Mouse (Mus musculus) heart, embryonic 13.5 days (tissue): ENCODE measurements around the gene Utp6. TPM values are rescaled to one million over a fixed set of nuclear protein-coding genes. Genes with fewer than 3 reads are reported as not detected.

Source experiments
- ATAC-seq: fragments of 200-750 bp; cut with Nextera tagmentation; 2 replicates; pipeline ENCODE4 v1.8.0; 2017; ENCODE audit warnings: moderate TSS enrichment; ENCODE audit not compliant: insufficient number of reproducible peaks, low FRiP score, low TSS enrichment; ENCODE audit errors: extremely low read depth
- H3K27ac ChIP-seq: fragments of 300-500 bp; sonication (generic); replicated peaks from 2 replicates; pipeline ENCODE4 v1.5.1; 2015; ENCODE audit warnings: moderate library complexity, mild to moderate bottlenecking, inconsistent platforms
- H3K27me3 ChIP-seq: fragments of 300-500 bp; sonication (generic); replicated peaks from 2 replicates; pipeline ENCODE4 v1.6.1; 2015; ENCODE audit warnings: mild to moderate bottlenecking, inconsistent platforms
- H3K36me3 ChIP-seq: fragments of 300-500 bp; sonication (generic); 2 replicates; pipeline ENCODE4 v1.6.1; 2015; ENCODE audit warnings: mild to moderate bottlenecking, inconsistent platforms
- H3K4me1 ChIP-seq: fragments of 300-500 bp; sonication (generic); 2 replicates; pipeline ENCODE4 v1.6.1; 2015; ENCODE audit warnings: inconsistent platforms
- H3K4me2 ChIP-seq: fragments of 300-500 bp; sonication (generic); 2 replicates; pipeline ENCODE4 v1.6.1; 2015; ENCODE audit warnings: inconsistent platforms, mild to moderate bottlenecking, moderate library complexity
- H3K4me3 ChIP-seq: fragments of 300-500 bp; sonication (generic); 2 replicates; pipeline ENCODE4 v1.5.1; 2015; ENCODE audit warnings: moderate library complexity, mild to moderate bottlenecking, inconsistent platforms
- H3K9ac ChIP-seq: fragments of 300-500 bp; sonication (generic); 2 replicates; pipeline ENCODE4 v1.6.1; 2015; ENCODE audit warnings: inconsistent platforms, mild to moderate bottlenecking, moderate library complexity
- H3K9me3 ChIP-seq: fragments of 300-500 bp; sonication (generic); 2 replicates; pipeline ENCODE4 v1.6.1; 2016; ENCODE audit warnings: inconsistent platforms
- WGBS: fragments of 180-500 bp; shearing (Covaris S2); methylation state at CpG from one replicate; pipeline ENCODE4 v1.1.7; 2015; ENCODE audit warnings: mixed read lengths; 5-methylcytosine and 5-hydroxymethylcytosine counted together
- polyA plus RNA-seq: library from polyadenylated mRNA; unstranded; fragments of >200 nt; fragmentation: Nextera tagmentation; extraction: Ambion mirVana; gene quantifications from 2 replicates; pipeline ENCODE4 v1.2.1, GENCODE M21; 2015

Utp6 gene
- polyA plus RNA-seq, 1 experiment from 2014 or later, result 28.3 TPM

- Histone ChIP-seq H3K27me3 (no peaks in the 10 kb centered on the region), H3K36me3 (no peaks in the 10 kb centered on the region), H3K9ac (no peak overlapping the region), H3K9me3 (no peaks in the 10 kb centered on the region), H3K4me2 (no peak overlapping the region), H3K4me3 (no peak overlapping the region), H3K4me1 (peaks cover 10% of the 10 kb centered on the region; the same call in 1 of the 2 replicates), H3K27ac (no peak overlapping the region)
- no peak for ATAC-seq
- 71% methylated on average over 6 of the region's 6 CpGs for WGBS
Measured at GRCm38 (mm10) chr11:79902881-79903481, 59.2 kb downstream of the Utp6 start.

GRCm38 (mm10) chr11:79901146-79901545, 61.0 kb downstream of the Utp6 start:
- Histone ChIP-seq H3K9me3 (no peaks in the 10 kb centered on the region), H3K27ac (no peak overlapping the region), H3K27me3 (no peaks in the 10 kb centered on the region), H3K4me3 (no peak overlapping the region), H3K4me1 (no peaks in the 10 kb centered on the region), H3K4me2 (no peak overlapping the region), H3K36me3 (no peaks in the 10 kb centered on the region), H3K9ac (no peak overlapping the region)
- 73% methylated on average over 6 of the region's 6 CpGs for WGBS
- no peak for ATAC-seq

GRCm38 (mm10) chr11:79892259-79892658, 69.9 kb downstream of the Utp6 start:
- Histone ChIP-seq H3K4me3 (no peak overlapping the region), H3K27ac (no peak overlapping the region), H3K36me3 (no peaks in the 10 kb centered on the region), H3K4me2 (no peak overlapping the region), H3K27me3 (no peaks in the 10 kb centered on the region), H3K9ac (no peak overlapping the region), H3K4me1 (no peaks in the 10 kb centered on the region), H3K9me3 (peaks cover 2% of the 10 kb centered on the region; the same call in 1 of the 2 replicates)
- ATAC-seq, result no peak
- 78% methylated on average over 6 of the region's 6 CpGs for WGBS

GRCm38 (mm10) chr11:79890822-79891221, 71.4 kb downstream of the Utp6 start:
- Histone ChIP-seq H3K4me1 (0 out of 2 replicates have a peak, but pooled peaks cover 6% of the 10 kb centered on the region), H3K4me3 (no peak overlapping the region), H3K27me3 (no peaks in the 10 kb centered on the region), H3K36me3 (no peaks in the 10 kb centered on the region), H3K9me3 (peaks cover 2% of the 10 kb centered on the region; the same call in 1 of the 2 replicates), H3K9ac (no peak overlapping the region), H3K27ac (no peak overlapping the region), H3K4me2 (no peak overlapping the region)
- ATAC-seq, result no peak
- 67% methylated on average over 2 of the region's 2 CpGs for WGBS

GRCm38 (mm10) chr11:79886961-79887360, 75.2 kb downstream of the Utp6 start:
- Histone ChIP-seq H3K4me2 (no peak overlapping the region), H3K27ac (no peak overlapping the region), H3K4me1 (0 out of 2 replicates have a peak, but pooled peaks cover 6% of the 10 kb centered on the region), H3K27me3 (0 out of 2 replicates have a peak, but pooled peaks cover 2% of the 10 kb centered on the region), H3K36me3 (no peaks in the 10 kb centered on the region), H3K4me3 (no peak overlapping the region), H3K9ac (no peak overlapping the region), H3K9me3 (no peaks in the 10 kb centered on the region)
- WGBS, result 68% methylated on average over 1 of the region's 1 CpGs
- ATAC-seq, result no peak

GRCm38 (mm10) chr11:79886395-79886794, 75.8 kb downstream of the Utp6 start:
- H3K4me3 ChIP-seq, result no peak overlapping the region
- ATAC-seq, result no peak
- no peak overlapping the region for H3K27ac ChIP-seq
- no peak overlapping the region for H3K9ac ChIP-seq
- WGBS, result 91% methylated on average over 1 of the region's 1 CpGs
- H3K4me2 ChIP-seq, result no peak overlapping the region
- H3K9me3 ChIP-seq, result no peaks in the 10 kb centered on the region
- H3K36me3 ChIP-seq, result no peaks in the 10 kb centered on the region
- H3K4me1 ChIP-seq, result 0 out of 2 replicates have a peak, but pooled peaks cover 6% of the 10 kb centered on the region
- 0 out of 2 replicates have a peak, but pooled peaks cover 2% of the 10 kb centered on the region for H3K27me3 ChIP-seq

GRCm38 (mm10) chr11:79885713-79886393, 76.3 kb downstream of the Utp6 start:
- 74% methylated on average over 13 of the region's 13 CpGs for WGBS
- Histone ChIP-seq H3K9me3 (no peaks in the 10 kb centered on the region), H3K27ac (no peak overlapping the region), H3K27me3 (0 out of 2 replicates have a peak, but pooled peaks cover 2% of the 10 kb centered on the region), H3K4me3 (no peak overlapping the region), H3K4me1 (0 out of 2 replicates have a peak, but pooled peaks cover 6% of the 10 kb centered on the region), H3K9ac (no peak overlapping the region), H3K36me3 (no peaks in the 10 kb centered on the region), H3K4me2 (no peak overlapping the region)
- ATAC-seq, result no peak

- ATAC-seq, result no peak
- Histone ChIP-seq H3K9ac (no peak overlapping the region), H3K27me3 (0 out of 2 replicates have a peak, but pooled peaks cover 2% of the 10 kb centered on the region), H3K36me3 (no peaks in the 10 kb centered on the region), H3K4me2 (no peak overlapping the region), H3K4me1 (0 out of 2 replicates have a peak, but pooled peaks cover 6% of the 10 kb centered on the region), H3K27ac (no peak overlapping the region), H3K4me3 (no peak overlapping the region), H3K9me3 (no peaks in the 10 kb centered on the region)
- WGBS, result 78% methylated on average over 6 of the region's 6 CpGs
Measured at GRCm38 (mm10) chr11:79884784-79885183, 77.4 kb downstream of the Utp6 start.

Other genes with a start within 250 kb of the Utp6 start
- 13.4 and 13.6 TPM in 2 replicates for gene Suz12, start 30.7 kb upstream of the Utp6 start, polyA plus RNA-seq
- 30.2 and 35.1 TPM in 2 replicates for gene Crlf3, start 118.6 kb upstream of the Utp6 start, polyA plus RNA-seq
- gene Atad5, start 127.0 kb upstream of the Utp6 start, polyA plus RNA-seq, result 5.5 and 5.7 TPM in 2 replicates
- gene Tefm, start 179.8 kb upstream of the Utp6 start, polyA plus RNA-seq, result 27.2 and 29.6 TPM in 2 replicates
- 1.2 TPM in 2 replicates for gene Adap2, start 191.7 kb upstream of the Utp6 start, polyA plus RNA-seq
- gene Rnf135, start 221.5 kb upstream of the Utp6 start, polyA plus RNA-seq, result 10.6 and 11.7 TPM in 2 replicates
- gene Rhot1, start 246.6 kb upstream of the Utp6 start, polyA plus RNA-seq, result 52.5 and 56.4 TPM in 2 replicates